Mouse (Mus musculus): ENCODE results near the gene Syngr3.

GRCm38 (mm10) chr17:24640581-24640980 is 49.2 kb downstream of the Syngr3 start:
- no peak for TF ChIP-seq POLR2A (IDR thresholded peaks at IDR 0.05; ENCODE audit: borderline replicate concordance, control insufficient read depth, low read depth, low read length)
- TF ChIP-seq CTCF (IDR thresholded peaks at IDR 0.05; ENCODE audit: control insufficient read depth, insufficient read depth, low read length): no peak
